Mouse (Mus musculus) olfactory bulb, adult 2 months (tissue): ENCODE results near the gene Mapk6. TPM values are rescaled to one million over a fixed set of nuclear protein-coding genes. Genes with fewer than 3 reads are reported as not detected.

ENCODE experiments used
- H3K27ac ChIP-seq: fragments of 200-500 bp; 2 replicates; pipeline ENCODE4 v1.5.1; 2012; ENCODE audit warnings: low read depth, low read length; ENCODE audit not compliant: insufficient read depth
- H3K4me1 ChIP-seq: fragments of 200-500 bp; 2 replicates; pipeline ENCODE4 v1.6.1; 2012; ENCODE audit warnings: low read length; ENCODE audit not compliant: control insufficient read depth, insufficient read depth
- H3K4me3 ChIP-seq: fragments of 200-500 bp; 2 replicates; pipeline ENCODE4 v1.5.1; 2012; ENCODE audit warnings: mild to moderate bottlenecking, low read depth, low read length, moderate library complexity; ENCODE audit not compliant: insufficient read depth
- CTCF ChIP-seq: fragments of 200-500 bp; IDR thresholded peaks from 2 replicates; pipeline ENCODE4 v1.5.1; 2012; ENCODE audit warnings: low read depth, mild to moderate bottlenecking, low read length, moderate library complexity; ENCODE audit not compliant: insufficient read depth
- POLR2A ChIP-seq: fragments of 200-500 bp; IDR thresholded peaks from 2 replicates; pipeline ENCODE4 v1.6.1; 2012; ENCODE audit warnings: mild to moderate bottlenecking, low read depth, low read length, moderate library complexity; ENCODE audit not compliant: insufficient read depth
- WGBS: fragments of 180-500 bp; shearing (Covaris S2); methylation state at CpG from one replicate; pipeline ENCODE4 v1.1.7; 2018; 5-methylcytosine and 5-hydroxymethylcytosine counted together
- polyA plus RNA-seq: library from polyadenylated mRNA; stranded (reverse); fragments of >200 nt; gene quantifications from 2 replicates; pipeline ENCODE4 v1.2.4, GENCODE M21; 2012; ENCODE audit warnings: low replicate concordance; ENCODE audit not compliant: missing spikeins, insufficient read depth, insufficient read length

Mapk6 gene
- polyA plus RNA-seq, 1 experiment = not detected

DNA sequence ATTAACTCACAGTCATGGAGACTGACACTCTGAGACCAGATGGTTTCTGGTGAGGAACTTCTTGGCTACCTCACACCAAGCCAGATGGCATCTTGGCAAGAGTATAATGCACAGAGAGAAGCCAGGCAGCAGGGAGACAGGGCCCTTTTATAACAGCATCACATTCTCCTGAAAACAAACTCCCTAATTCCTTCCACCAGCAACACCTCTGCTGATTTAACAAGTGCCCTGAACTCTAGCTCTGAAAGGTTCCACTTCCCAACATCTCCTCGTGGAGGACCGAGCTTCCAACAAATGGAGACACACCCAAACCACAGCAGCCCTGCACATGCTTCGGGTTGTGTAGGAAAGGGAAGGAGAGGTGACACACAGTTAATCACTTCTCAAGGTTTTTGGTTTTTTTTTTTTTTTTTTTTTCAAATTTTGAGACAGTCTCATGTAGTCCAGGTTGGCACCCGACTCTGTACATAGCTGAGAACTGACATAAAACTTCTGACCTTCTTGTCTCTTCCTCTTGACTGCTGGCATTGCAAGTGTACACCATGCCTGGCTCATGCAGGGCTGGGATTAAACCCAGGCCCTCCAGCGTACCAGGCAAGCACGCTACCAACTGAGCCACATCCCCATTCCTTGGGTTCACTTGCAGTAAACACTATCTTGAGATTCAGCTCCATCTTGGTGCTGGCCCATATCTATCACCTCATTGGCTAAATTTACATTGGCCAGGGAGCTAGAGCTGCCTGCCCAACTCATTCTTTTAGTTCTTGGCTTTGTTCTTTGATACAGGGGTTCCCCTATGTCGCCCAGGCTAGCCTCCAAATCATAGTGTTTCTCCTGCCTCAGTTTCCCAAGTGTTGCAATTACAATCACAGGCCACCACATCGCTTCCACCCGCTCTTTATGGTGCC lies 17.8 kb upstream of the Mapk6 start:
- WGBS = 88% methylated on average over 9 of the region's 9 CpGs
- Histone ChIP-seq H3K4me1 (peaks cover 3% of the 10 kb centered on the region), H3K4me3 (no peak overlapping the region), H3K27ac (no peak overlapping the region)
- TF ChIP-seq CTCF (no peak), POLR2A (no peak)

DNA sequence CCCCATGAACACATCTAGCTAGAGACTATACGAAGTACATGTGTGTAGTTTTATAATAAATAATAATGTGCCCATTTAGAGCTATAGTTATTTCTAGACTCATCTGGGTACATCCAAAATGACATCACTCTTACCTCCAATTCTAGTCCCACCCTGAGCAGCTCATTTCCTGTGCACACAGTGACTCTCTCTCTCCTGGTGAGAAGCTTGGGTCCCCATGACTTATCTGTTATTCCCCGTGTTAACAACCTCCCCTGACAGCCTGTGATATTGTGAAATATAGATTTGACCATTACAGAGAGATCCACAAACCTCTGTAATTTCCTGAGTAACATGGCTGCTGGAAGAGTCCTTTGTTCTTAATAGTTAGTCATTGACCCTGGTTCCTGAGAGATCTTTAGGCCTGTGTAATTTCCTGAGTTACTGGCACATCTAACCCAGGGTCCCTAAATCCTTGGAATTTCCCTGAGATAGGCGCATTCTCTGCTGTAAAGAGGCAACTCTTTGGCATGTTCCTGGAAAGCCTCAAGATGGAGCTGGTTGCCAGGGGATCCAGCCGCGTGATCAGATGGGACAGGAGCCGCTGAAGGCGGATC lies 16.1 kb upstream of the Mapk6 start:
- no peak overlapping the region for H3K27ac ChIP-seq
- peaks cover 3% of the 10 kb centered on the region for H3K4me1 ChIP-seq
- H3K4me3 ChIP-seq = no peak overlapping the region
- WGBS = 89% methylated on average over 7 of the region's 7 CpGs
- TF ChIP-seq POLR2A (no peak), CTCF (no peak)

DNA sequence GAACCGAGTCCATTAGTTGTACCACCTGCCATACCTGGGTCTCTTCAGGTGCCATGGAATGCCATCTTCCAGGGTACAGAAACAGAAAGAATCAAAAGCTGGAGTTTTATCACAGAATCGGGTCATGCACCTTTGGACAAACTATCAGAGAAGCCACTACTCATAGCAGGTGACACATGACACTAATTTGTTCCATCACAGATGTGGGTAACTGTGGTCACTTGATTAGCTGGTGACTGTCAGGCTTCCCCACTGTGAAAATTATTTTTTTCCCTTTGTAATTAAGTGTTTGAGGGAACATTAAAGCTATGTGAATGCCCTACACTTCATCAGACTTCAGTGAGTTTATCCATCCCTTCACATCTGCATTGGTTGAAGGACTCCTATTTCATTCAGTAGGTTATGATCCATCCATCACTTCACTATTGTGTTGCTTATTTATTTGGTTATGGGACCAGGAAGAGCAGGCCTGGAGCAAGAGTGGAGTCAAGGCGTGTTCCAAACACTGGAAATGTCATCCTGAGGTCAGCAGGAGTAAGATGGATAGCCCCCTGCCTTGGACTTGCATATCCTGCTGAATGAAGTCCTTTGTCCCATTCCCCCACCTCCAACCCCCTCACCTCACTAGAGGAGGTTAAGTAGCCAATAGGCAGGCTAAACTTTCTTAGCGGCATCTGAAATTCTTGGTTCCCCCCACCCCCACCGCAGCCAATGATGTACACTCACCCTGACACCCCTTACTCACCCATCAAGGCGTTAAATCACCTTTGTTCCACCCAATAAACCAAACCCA lies 14.7 kb upstream of the Mapk6 start:
- H3K4me1 ChIP-seq = peaks cover 3% of the 10 kb centered on the region
- H3K4me3 ChIP-seq = no peak overlapping the region
- 79% methylated on average over 6 of the region's 6 CpGs for WGBS
- no peak for TF ChIP-seq POLR2A
- TF ChIP-seq CTCF = no peak
- H3K27ac ChIP-seq = no peak overlapping the region

DNA sequence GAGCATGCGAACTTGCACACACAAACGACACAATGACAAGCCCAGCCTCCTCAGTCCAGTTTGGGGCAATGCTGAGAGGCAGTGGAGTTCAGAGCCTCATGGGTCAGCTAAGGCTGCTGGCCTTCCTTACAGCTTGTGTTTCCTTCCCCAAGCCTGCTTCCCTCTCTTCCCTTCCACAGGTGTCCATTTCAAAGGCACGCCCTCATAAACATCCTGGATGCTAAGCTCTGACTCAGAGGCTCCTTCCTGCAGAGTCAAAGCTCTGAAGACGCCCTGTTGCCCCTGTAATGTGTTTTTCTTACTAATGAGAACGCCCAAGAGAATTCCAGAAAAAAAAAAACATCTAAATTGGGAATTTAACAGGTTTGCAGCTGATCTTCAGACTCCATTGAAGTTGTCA lies 13.9 kb upstream of the Mapk6 start:
- no peak overlapping the region for H3K4me3 ChIP-seq
- H3K4me1 ChIP-seq = peaks cover 3% of the 10 kb centered on the region
- WGBS = 61% methylated on average over 5 of the region's 5 CpGs
- no peak for TF ChIP-seq CTCF
- TF ChIP-seq POLR2A = no peak
- no peak overlapping the region for H3K27ac ChIP-seq

DNA sequence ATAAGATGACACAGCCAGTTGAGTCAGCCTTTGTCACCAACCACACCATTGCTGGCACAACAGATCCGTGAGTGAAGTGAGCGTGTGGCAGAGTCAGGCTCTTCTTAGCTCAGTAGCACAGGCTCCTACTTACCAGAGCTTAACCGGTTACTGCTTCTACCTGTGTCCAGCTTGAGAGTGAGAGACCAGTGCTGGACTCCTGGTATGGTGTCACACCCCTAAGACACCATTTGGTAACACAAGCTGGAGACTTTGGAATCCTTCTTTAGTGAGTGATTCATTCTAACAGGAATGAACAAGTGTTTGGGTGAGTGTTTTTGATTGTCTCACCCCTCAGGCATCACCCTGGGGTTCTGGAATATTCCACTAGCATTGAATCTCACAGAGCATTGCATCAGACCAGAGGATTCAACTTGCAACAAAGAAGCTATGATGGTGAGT lies 12.5 kb upstream of the Mapk6 start:
- Histone ChIP-seq H3K4me1 (peaks cover 6% of the 10 kb centered on the region), H3K4me3 (no peak overlapping the region), H3K27ac (no peak overlapping the region)
- 85% methylated on average over 3 of the region's 3 CpGs for WGBS
- TF ChIP-seq POLR2A (no peak), CTCF (no peak)

DNA sequence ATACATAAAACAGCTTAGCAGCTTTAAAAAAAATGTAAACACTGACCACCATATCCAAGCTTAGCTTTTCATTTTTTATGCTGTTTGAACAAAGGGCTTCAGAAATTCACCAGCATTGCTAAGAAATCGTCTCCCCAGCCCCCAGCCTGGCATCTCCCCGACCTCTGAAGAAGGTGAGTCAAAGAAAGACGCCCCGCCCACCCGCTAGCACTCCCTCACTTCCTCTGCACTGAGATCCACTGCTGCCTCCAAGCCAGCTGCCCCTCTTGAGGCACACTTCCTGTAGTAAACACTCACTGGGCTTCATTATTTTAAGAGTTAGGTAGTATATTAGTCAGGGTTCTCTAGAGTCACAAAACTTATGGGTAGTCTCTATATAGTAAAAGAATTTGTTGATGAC lies 4.4 kb upstream of the Mapk6 start:
- WGBS = 63% methylated on average over 5 of the region's 5 CpGs
- H3K4me1 ChIP-seq = peaks cover 6% of the 10 kb centered on the region
- no peak overlapping the region for H3K4me3 ChIP-seq
- no peak overlapping the region for H3K27ac ChIP-seq
- TF ChIP-seq POLR2A (no peak), CTCF (no peak)

DNA sequence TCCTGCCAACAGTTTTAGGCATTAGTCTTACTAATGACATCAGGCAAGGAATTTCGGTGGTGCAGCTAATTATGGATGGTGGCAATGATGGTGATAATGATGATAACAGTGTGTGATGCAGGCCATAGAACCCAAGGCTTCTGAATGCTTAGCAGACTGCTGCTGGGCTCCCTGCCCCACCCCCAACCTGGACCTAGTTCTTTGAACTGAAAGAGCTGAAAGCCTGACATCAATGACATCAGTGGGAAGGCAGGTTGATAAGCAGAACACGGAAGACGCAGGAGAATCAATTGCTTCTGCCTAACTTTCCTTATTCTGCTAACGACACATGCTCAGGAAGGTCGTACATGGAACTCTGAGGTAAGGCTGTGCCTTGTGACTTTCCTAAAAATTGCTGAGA lies 3.4 kb upstream of the Mapk6 start:
- H3K27ac ChIP-seq = no peak overlapping the region
- H3K4me1 ChIP-seq = peaks cover 6% of the 10 kb centered on the region
- 70% methylated on average over 5 of the region's 5 CpGs for WGBS
- H3K4me3 ChIP-seq = no peak overlapping the region
- TF ChIP-seq CTCF (no peak), POLR2A (no peak)

DNA sequence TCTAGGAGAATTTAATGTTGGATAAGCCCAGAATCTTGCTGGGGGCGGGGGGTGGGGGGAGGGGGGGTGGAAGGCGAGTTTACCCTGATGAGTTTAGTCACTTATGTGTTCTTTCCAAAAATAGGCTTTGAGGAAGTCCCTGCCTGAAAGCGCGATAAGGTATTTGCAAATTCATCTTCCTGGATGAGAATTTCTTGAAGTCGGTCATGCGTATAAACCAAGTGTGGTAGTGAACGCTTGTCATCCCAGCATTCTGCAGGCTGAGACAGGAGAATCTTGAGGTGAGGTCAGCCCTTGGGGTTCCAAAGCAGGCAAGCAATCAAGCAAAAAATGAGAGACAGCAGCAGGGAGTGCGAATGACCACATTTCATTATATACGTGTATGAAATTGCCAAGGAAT lies 1.8 kb upstream of the Mapk6 start:
- Histone ChIP-seq H3K4me3 (no peak overlapping the region), H3K4me1 (peaks cover 6% of the 10 kb centered on the region), H3K27ac (no peak overlapping the region)
- TF ChIP-seq POLR2A (no peak), CTCF (no peak)
- WGBS = 83% methylated on average over 9 of the region's 9 CpGs

DNA sequence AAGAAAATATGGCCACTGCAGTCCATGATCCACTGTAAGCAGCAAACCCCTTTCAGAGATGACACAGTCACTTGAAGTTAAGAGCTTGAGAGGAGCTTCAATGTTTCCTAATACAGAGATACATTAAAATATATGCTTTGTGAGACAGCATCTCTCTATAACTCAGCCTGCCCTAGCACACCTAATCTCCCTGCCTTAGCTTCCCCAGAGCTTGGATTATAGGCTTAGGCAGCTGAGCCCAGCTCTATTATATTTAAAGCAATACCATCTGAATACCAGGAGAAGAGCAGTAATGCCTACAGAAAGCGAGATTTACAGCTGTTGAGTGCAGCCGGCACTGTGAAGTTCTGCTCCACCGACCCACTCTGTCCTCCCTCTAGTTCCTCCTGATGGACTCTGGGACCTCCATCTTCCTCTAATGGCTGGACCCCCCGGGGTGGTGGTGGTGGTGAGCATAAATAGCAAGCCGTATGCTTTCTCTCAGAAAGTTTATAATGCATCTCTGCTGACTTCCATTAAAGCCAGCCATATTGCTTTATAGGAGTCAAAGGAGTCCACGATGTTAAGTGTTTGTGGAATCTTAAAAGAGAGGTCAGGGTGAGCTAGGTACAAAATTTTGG lies 1.2 kb upstream of the Mapk6 start:
- no peak overlapping the region for H3K4me3 ChIP-seq
- TF ChIP-seq CTCF (no peak), POLR2A (no peak)
- WGBS = 91% methylated on average over 6 of the region's 6 CpGs
- peaks cover 6% of the 10 kb centered on the region for H3K4me1 ChIP-seq
- no peak overlapping the region for H3K27ac ChIP-seq
